Mouse (Mus musculus): ENCODE results near the gene Efcab5.

The Efcab5 gene

GRCm38 (mm10) chr11:77188868-77189267 lies at the start of gene Efcab5:
TSS of gene Efcab5 (minus strand) at chr11:77188968.
- DNase-seq (ENCODE audit: low spot score): no peak

GRCm38 (mm10) chr11:77235267-77235666 lies 46.5 kb upstream of the Efcab5 start:
- DNase-seq (ENCODE audit: low spot score): no peak

DNA sequence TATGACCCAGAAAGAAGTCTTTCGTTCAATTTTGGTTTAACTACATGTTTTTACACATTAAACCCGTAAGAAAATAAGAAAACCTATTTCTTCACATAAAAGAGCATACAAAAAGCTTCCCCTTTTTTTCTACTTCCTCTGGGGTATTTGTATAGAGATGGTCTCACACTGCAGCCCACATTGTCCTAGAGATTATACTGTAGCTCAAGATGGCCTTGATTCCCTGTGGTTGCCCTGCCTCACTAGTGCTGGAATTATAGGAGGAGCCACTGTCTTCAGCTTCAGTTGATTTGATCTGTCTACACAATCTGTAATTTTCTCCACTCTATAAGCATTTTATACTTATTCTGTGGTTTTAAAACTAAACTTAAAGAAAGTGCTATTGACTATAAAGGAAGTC lies 42.7 kb upstream of the Efcab5 start:
- DNase-seq (ENCODE audit: low spot score): no peak

DNA sequence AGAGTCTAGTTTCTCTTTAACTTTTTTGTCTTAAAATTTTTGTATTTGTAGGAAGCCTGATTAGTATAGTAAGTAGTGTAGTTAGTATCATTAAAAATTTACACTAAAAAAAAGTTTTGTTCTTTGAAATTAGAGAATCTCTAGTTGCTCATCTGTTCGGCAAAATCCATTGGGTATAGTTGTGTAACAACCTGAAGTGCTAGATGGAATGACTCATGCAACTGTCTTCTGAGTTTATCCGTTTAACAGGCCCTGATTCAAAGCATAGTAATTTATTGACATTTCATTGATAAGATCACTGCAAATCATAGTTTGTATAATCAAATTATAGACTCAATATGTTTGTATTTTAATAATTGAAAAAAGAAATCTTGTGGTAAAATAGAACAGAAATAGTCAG lies 42.0 kb upstream of the Efcab5 start:
- DNase-seq (ENCODE audit: low spot score): no peak

DNA sequence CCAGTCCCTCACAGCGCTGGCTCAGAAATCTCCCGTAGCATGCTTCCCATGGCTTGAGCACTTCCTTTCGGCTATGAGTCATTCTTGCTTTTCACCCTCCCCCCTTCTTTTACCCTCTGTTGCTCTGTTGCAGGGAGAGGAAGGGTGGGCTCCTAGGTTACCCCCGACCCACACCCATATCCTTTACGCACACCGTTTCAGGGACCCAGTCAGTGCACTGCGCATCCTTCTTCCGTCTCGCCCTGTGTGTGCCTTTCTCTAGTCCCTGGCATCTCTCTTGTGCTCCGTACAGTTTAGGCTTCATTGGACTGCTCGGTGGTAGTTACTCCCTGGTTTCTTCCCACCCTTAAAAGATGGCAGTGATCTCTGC lies 28.0 kb upstream of the Efcab5 start:
- DNase-seq (ENCODE audit: low spot score): no peak

- DNase-seq (ENCODE audit: low spot score): peak; percentile 76
Measured at GRCm38 (mm10) chr11:77215951-77216760, 27.4 kb upstream of the Efcab5 start, which contains the start of gene Ssh2. TSS of gene Ssh2 (plus strand) at chr11:77216287.

GRCm38 (mm10) chr11:77215483-77215882 lies 26.7 kb upstream of the Efcab5 start:
- DNase-seq (ENCODE audit: low spot score): peak; percentile 6

DNA sequence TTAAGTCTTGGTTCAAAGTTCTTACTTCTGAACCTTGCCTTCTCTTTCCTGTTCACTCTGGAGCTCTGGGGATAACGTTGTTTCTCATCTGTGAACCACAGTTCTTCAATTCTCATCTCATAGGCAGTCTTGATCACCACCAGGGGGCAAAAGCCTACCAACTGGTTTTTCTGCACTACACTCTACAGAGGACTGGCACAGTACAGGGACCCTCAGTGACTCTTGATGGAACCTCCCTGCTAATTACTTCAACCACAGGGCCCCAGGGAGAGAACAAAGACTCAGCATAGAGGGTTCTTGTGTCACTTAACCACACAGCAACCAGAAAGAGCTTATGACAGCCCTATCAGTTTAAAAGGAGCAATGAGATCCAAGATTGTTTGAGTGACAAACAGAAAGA lies 26.0 kb upstream of the Efcab5 start:
- peak; percentile 18 for DNase-seq (ENCODE audit: low spot score)

DNA sequence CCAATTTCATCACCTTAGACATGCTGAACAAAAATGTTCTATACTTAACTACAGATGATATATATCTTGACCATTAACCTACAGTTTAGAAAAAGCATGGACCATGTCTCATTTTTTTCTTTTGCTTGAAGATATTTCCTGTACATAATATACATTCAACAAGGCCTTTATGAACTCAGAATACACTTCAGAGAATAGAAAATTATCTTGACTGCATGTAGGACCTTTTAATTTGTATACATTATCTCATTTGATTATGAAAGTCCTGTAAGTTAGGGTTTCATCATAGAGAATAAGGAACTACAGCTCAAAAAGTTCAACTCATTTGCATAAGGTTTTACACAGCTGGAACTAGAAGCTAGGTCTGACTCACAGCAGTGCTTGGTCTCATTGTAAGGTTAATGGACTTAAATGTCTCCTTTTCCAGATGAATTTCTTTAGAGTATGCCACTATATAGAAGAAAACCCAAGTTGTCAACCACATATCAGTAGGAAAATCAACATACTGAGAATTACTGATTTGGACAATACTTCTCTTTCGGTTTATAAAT lies 25.4 kb upstream of the Efcab5 start:
- no peak for DNase-seq (ENCODE audit: low spot score)

- DNase-seq (ENCODE audit: low spot score): no peak
Measured at GRCm38 (mm10) chr11:77200703-77201102, 11.9 kb upstream of the Efcab5 start.

- DNase-seq (ENCODE audit: low spot score): no peak
Measured at GRCm38 (mm10) chr11:77199636-77200035, 10.9 kb upstream of the Efcab5 start.

DNA sequence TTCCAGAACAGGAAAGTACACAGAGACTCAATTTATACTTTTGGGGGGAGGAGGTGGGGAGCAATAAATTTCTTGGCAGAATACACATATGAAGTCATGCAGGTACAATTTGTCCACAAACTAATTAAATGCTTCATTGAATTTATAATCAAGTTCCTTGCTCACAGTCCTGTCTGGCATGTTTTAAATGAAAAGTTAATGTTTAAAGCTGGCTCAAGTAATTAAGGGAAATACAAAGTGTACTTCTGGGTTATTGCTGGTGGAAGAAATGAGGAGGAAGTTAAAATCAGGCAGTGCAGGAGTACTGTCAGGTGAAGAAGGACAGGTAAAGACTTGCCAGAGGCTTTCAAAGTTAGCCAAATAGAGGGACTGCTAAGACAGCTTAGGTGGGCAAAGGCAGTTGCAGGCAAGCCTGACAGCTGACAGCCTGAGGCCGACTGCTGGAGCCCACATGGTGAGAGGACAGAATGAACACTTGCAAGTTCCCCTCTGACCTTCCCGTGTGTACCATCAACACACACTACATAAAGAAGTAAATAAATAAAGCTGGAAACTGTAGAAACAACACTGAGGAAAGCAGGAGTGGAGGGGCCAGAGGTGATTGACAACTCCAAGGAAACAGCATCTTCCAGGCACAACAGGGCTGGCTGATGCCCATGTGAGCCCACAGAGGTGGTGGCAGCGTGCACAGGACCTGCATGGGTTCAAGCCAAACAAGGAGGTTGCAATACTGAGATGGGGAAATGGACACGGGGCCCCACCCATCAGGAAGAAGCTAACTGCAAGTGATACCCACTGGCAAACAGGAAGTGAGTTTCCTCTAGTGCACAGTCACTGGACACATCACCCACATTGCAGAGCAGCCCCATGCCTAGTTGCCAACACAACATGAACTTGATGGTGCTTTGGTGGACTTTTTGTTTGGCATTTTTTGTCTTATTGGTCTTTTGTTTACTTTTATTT lies 7.7 kb upstream of the Efcab5 start:
- no peak for DNase-seq (ENCODE audit: low spot score)

DNA sequence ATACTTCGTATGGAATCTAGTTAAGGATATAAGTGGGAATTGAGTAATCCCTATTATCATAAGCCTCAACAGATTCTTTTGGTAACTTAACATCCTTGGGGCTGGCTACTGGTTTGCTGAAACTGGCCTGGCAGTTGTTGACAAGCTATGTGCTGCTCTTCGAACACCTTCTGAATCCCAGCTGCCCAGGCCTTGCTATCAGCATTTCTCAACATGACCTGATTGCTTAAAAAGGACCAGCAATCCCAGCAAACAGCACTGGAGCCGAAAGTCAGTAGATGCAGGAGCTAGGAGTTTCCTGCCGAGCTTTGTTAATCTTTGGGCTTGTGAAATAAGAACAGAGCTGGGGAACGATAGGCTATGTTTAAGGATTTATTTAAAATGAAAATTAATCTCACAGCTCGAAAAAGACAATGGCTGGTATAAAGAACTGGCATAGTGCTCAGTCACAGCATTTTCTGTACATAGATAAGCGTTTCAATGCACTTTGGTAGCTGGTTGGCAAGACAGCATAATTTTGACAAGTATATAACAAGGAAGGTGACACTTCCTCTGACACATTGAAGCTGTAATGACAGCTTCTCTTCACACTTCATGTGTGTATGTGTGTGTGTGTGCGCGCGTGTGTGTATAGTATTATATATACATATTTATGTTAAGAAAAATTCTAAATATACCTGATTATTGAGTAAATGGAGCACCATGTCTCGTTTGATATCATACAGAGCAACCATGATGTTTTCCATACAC lies 6.8 kb upstream of the Efcab5 start:
- no peak for DNase-seq (ENCODE audit: low spot score)

DNA sequence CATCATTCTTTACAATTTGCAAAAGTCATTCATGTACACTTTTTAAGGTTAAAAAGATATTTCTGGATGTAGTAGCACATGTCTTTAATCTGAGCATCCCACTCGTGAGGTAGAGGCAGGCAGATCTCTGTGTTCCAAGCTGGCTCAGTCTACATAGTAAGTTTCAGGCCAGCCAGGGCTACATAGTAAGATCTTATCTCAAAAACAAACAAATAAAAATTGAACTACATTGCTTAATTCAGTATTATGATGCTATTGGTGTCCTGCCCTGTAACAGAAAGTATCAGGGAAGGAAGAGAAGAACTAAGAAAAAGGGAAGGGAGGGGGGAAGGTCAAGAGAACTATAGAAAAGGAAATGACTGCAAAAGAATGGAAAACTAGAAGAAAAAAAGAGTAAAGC lies 6.0 kb upstream of the Efcab5 start:
- DNase-seq (ENCODE audit: low spot score): no peak

DNA sequence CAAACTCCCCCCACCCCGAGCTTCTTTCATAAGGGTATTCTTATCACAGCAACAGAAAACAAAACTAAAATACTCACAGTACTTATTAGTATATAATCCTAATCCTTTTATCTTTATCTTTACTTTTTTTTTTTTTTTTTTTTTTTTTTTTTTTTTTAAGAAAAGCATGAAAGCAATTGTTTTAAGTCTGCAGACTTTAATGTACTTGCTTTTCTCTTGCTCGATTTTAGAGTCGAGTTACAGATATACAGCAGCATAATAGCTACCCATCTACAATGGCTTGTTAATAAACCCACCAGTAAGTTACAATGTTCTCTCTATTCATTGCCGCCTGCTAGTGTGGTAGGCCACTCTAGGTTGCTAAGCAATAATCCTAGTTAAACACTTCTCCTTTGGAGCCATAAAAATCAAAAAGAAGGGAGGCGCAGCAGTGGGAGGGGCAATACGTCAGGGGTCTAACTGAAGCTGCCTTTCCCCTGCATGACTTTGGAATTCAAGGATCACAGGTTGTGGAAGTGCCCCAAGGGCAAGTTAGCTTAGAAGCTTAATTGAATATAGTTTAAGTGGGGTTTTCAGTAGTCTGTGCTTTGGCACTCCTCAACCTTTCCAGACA lies 5.3 kb upstream of the Efcab5 start:
- DNase-seq (ENCODE audit: low spot score): no peak

GRCm38 (mm10) chr11:77193410-77193809 lies 4.6 kb upstream of the Efcab5 start:
- DNase-seq (ENCODE audit: low spot score): no peak

DNA sequence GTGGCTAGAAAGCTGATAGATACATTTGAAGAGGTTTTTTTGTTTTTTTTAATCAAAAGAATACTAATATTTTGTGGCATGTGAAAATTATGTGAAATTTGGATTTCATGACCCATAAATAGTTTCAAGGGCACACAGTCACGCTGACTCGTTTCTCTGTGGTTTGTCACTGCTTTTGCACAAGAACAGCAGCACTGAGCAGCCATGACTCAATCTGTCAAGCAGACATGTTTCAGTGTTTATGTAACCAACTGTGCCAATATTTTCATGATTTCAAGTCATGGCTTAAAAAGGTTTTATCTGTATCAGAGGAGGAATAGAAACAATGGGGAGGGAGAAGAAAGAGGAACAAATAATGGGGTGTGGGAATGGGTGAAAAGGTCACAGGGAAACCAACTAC lies 3.8 kb downstream of the Efcab5 start:
- no peak for DNase-seq (ENCODE audit: low spot score)

DNA sequence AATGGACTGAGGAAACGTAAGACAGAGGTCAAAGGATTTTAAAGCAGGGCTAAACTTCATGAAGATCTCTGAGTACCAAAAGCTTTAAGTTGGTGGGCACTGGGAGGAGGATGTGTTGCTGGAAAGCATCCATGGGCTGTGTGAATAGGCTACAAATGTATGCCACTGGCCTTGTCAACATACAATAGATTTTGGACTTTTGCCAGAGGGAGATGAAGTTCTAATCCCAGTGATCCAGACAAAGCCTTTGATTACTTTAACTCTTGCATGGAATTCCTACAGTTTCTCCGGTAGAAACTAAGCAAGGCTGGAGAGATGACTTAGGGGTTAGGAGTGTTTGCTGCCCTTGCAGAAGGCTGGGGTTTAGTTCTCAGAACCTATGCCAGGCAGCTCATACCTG lies 6.2 kb downstream of the Efcab5 start:
- DNase-seq (ENCODE audit: low spot score): no peak

DNA sequence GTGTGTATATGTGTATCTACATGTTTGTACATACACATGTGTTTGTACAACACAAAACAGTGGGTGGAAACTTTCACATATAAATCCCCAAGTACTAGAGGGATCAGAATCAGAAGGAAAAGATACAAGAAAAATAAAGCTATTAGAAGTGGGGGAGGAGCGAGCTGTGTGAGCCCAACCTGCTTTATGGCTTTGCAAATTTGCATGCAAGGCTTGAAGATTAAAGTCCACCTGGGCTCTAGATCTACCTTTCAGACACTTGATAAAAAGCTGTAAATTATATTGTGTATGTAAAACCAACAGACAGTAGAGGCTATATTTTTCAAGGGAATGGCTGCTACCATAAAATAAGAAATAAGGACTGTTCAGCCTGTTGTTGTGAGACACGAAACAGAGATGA lies 6.7 kb downstream of the Efcab5 start:
- DNase-seq (ENCODE audit: low spot score): no peak

GRCm38 (mm10) chr11:77181528-77181927 lies 7.2 kb downstream of the Efcab5 start:
- DNase-seq (ENCODE audit: low spot score): no peak

GRCm38 (mm10) chr11:77180886-77181285 lies 7.9 kb downstream of the Efcab5 start:
- no peak for DNase-seq (ENCODE audit: low spot score)

- DNase-seq (ENCODE audit: low spot score): no peak
Measured at GRCm38 (mm10) chr11:77179771-77180170, 9.0 kb downstream of the Efcab5 start.
